Mouse (Mus musculus) right cerebral cortex, postnatal 14 days (tissue): ENCODE data around the gene Trem2.
"Not testable (repeated sequence)": the region's sequence is repeated elsewhere in the genome, so short reads cannot be mapped to it uniquely, and the experiment has no call there.

Experiments
- DNase-seq: peaks from one replicate; pipeline ENCODE4 v3.0.0; 2022

The Trem2 gene

DNA sequence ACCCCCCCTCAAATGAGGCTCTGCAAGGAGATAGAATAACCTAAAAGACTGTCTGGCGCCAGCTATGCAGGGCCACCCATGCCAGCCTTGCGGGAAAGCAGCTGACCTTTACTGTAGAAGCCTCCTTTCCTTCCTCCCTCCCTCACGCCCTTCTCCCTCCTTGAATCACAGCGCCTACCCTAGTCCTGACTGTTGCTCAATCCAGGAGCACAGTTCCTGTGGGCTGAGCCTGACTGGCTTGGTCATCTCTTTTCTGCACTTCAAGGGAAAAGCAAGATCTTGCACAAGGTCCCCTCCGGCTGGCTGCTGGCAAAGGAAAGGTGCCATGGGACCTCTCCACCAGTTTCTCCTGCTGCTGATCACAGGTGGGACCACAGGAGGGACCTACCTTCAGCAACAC is at the start of gene Trem2:
Gene Trem2, plus strand, starts transcription at position 171 of the 400 bp plus-strand sequence.
- no peak for DNase-seq

DNA sequence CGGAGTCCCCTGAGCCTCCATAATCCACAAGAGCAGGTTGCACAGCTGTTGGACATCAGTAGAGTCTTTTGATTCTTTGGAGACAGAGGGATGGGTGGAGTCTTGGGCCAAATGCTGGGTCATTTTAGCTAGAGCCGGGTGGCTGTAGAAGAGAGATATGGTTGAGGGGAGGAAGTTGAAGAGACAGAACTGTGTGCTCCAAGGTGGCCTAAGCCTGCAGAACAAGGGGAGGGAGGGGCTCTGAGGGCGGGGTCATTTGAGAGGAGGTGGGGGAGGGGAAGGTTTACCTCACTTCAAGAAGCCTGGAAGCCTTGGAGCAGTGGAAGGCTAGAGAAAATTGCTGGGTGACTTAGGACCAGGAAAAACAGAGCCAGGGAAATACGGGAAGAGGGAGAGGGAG is 47.0 kb upstream of the Trem2 start, which contains the start of gene Treml2:
Gene Treml2, plus strand, starts transcription at position 296 of the 400 bp plus-strand sequence.
- no peak for DNase-seq

DNA sequence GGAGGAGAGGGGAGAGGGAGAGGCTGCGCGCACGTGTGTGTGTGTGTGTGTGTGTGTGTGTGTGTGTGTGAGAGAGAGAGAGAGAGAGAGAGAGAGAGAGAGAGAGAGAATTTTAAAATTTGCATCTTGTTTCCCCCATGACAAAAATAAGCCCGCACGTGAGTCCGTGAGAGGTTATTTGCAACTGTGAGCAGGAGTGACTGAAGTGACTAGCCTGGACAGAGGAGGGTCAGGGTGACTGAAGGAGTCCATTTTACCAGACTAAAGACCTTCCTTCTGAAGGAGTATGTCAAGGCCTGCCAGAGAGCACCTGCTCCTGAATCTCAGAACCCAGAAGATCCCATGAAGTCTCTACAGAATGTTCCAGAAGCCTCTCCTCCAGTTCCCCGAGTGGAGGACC is 46.4 kb upstream of the Trem2 start:
- DNase-seq, result no peak

DNA sequence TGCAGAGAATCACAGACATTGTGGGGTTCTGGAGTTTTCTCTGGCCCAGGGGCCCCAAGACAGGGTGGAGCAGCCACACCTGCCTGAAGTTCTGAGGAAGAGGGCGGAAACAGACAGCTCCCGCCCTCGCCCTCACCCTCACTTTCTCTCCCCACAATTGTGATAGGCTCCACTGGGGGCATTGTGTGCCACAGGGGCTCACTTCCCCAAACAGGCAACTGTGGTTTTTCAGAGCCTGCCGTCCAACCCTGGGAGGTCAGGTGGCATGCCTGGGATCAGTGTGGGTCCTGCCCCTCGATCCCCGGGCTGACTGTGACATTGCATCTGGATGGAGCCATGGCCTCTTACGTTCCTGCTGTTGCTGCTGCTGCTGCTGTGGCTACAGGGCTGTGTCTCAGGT is 46.0 kb upstream of the Trem2 start:
- DNase-seq, result no peak

DNA sequence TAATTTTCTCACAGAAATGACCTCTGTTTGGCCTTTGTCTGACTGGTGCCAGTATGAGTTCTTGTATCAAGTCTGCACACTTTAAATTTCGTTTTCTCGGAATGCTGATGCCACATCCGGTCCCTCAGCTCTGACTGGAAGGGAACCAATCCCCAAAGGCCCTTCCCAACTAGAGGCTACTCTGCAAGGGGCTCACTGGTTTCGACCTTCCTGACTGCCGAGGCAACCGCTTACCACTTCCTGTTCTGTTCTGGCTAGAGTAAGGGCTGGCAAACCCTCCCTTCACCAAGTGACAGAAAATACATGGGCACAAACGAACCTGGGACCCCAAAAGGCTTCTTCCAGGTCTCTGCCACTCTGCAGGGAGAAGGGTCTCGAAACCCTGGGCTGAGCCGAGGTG is 45.3 kb upstream of the Trem2 start:
- no peak for DNase-seq

DNA sequence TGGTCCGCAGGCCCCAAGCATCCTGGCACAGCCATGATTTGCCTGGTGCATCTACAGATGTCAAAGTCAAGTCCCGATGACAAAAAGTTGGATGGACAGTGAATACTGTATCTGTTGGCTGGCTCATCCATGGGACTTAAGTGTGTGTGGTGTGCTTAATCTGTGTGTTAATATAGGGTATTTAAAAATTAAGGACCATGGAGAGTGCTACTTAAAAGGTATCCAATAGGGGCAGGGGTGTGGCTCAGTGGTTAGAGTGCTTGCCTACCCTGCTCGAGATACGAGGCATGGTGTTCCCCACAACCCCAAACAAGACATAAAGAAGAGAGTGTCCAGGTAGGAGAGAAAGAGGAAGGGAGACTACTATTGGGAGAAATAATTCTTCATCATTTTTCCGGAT is 44.4 kb upstream of the Trem2 start:
- DNase-seq, result no peak

DNA sequence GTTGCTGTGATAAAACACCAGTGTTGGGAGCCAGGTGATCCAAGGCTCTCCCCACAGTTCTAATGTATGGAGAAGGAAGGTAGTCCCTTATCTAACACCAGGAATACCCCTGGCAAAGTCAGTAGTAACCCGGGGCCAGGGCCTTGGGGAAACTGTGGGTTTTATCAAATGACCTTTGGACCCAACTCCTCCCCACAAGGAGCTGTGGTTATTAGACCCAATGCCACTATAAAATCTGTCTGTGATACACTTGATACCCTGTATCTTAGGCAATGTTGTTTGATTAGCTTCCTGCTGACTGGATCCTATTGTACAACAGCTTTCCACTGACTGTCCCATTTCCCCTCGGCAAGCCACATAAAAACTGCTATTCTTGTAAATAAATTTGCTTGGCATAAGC is 34.1 kb upstream of the Trem2 start:
- DNase-seq, result no peak

DNA sequence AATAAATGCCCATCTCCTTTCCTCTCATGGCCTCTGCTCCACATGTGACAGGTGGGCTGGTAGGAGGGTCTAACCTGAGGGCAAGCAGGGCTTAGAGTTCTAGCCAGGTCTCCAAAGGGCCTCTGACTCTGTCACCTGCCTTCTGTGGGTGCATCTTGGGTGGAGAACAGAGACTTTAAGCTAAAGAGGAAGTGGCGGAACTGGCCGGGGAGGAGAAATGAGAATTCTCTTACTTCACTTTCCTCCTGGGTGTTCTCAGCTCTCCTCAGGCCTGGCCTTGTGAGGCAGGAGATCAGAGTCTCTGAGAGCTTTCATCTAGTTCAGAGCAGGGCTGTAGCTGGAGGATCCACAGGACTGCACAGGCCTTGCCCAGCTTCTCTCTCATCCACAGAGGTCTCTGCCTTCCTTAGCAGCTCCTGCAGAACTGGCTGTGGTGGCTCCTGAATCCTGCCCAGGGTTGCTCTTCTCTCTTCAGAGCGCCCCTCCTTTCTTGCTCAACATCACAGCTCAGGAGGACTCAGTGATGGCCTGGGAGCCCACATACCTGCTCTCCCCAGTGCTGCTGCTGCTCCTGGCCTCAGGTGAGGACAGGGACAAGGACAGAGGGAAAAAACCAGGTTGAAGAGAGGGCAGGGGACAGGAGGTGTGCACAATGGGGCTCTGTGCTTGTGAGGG is 30.2 kb upstream of the Trem2 start, which contains the start of gene B430306N03Rik:
Gene B430306N03Rik, plus strand, starts transcription at position 237 of the 675 bp plus-strand sequence.
- DNase-seq, result not testable (repeated sequence)

DNA sequence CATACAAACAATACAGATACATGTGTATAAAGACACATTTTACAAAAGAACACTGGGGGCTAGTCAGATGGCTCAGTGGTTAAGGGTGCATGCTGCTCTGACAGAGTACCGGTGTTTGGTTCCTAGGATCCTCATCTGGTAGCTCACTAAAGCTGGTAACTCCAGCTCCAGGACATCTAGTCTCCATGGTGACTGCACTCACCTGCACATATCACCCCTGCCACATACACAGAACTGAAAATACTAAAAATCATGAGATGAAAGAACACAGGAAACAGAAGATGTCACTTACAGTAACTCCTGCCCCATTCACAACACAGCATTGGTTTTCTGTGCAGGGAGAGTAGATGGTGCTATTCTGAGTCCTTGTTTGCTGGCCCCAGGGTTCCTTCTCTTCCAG is 27.5 kb upstream of the Trem2 start:
- DNase-seq, result no peak

DNA sequence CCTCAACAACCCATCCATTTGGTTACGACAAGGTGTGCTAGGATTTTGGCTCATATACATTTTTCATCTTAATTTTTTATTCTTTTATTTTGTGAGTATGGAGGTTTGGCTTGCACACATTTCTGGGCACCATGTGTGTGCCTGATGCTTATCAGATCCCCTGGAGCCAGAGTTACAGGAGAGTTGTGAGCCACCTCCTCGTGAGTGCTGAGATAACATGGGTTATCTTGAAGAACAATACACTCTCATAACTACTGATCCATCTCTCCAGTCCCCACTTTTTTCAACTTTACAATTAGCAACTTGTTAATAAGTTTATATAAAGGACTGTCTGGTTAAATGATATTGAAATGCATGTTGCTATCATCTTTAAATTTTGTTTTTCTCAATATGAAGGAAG is 24.9 kb upstream of the Trem2 start:
- DNase-seq, result no peak

DNA sequence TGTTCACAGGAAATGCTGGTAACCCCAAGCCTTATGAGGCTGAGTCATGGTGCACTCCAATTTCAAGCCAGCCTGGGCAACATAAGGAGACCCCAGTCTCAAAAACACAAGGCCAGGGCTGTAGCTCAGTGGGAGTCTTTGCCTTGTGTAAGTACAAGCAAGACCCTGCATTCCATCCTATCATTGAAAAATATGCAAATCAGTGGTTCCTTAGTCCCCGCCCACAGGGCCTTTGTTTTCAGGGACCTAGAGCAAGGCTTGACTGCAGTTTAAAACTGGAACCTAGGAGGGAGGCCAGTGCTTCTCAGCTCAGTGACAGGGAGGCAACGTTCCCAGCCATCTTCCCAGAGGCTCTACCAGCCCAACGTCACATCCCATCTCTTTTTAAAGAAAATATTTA is 23.0 kb upstream of the Trem2 start:
- no peak for DNase-seq

DNA sequence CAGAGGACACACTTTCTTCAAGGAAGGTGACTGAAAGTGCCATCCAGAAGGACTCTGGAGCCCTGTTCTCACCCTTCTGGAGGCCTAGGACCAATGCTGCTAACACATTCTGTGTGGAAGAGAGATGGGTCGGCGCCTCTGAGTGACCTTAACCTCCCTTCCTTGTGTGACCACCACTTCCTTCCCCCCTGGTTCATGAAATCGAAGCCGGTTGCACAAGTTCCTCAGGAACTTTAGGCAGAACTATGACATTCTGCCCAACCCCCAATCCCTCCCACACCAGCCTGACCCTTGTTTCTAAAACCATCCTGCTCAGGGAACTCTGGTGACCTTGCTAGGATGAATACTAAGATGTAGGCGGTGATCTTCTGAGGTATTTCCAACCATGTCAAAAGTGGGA is 21.9 kb upstream of the Trem2 start:
- no peak for DNase-seq

DNA sequence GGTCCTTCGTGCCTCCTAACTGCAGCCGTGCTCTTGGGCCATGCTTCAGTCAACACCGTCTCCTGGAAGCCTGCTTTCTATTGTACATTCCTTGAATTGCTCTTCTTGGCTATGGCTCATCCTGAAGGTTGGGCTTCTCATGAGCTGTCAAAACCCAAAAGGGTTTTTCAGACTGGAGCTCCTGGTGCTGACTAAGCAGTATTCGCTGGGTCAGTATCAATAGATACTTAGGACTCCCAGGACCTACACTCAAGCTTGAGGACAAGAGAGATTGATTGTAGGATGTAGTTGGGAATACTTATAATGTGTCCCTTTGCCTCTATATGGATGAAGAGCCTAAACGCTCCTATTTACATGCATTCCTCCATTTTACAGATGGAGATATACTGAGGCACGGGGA is 21.1 kb upstream of the Trem2 start:
- DNase-seq, result no peak

DNA sequence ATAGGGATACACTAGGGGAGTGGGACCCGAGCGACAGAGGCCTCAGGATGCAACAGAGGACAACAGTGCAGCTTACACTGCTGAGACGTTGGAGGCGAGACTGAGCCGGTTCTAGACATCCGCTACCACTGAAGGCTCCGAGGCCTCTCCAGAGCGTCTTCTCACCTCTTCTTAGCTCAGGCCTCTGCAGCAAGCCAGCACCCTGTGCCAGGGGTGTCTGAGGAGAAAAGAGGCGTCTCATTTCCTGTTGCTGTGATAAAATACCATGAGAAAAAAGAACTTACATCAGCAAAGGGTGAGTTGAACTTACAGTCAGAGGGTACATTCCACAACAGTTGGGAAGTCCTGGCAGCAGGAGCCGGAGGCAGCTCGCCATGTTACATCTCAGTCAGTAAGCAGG is 20.6 kb upstream of the Trem2 start:
- no peak for DNase-seq

DNA sequence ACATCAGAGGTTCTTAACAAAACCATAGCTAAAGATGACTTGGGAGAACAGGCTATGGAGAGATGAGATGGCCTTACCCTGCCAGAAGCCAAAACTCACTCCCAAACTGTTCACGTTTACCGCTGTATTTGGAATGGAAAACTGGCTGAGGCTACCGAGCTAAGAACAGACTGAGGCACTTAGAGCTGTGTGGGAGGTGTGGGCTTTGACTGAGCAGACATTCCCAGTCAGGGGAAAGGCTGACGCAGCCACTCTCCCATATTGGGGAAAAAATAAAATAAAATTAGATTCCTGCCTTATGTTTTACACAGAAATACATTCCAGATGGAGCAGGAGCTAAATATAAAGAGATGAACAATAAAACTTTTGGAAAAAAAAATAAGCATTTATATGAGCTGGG is 19.5 kb upstream of the Trem2 start:
- peak; percentile 52 for DNase-seq

DNA sequence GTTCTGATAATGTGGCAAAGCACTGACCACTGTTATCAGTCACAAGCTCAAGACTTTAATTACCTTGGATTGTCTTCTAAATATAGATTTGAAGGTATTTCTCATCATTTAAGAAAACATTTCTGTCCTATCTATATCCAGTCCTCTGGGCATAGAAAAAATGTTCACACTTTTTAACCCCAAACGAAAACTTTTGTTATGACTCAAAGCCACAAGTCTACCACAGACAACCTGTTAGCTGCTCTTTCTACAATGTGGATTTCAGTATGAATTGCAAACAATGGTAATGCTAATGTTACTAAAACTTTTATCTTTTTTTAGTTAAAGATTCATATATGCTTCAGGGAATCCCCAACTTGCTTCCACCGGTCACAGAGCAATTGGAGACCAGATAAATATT is 13.7 kb upstream of the Trem2 start:
- no peak for DNase-seq

DNA sequence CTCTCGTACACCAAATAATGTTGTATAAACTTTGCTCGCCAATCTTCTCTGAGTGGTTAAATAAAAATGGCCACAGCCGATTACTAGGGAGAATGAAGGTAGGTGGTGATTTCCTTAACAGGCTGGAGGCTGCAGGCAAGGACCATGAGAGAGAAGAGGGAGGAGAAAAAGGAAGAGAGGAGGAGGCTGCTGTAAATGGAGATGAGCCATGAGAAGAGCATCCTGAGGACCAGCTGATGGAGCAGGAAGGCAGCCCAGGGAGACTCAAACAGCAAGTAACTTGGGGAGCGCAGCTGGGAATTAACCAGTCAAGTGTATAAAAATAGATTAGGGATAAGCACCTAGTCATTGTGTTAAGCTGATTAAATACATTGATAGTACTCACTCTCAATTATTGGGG is 12.0 kb upstream of the Trem2 start:
- no peak for DNase-seq

DNA sequence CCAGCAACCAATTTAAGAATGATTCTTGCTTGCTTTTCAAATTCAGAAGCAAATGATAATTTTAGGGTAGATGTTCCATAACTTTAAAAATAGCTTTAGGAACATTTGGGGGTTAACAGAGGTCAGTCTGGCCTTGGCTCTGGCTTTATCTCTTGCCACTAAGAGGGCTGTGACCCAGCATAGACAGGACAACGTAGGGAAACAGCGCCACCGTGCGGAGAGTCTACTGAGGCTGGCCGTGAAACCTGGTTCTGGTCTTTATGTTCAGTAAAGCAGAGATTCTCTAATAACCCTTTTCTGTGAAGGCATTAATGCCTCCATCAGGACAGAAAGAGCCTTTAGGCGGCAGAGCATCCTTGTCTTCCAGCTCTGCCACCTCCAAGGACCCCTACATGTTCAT is 9.3 kb upstream of the Trem2 start:
- DNase-seq, result peak; percentile 92

DNA sequence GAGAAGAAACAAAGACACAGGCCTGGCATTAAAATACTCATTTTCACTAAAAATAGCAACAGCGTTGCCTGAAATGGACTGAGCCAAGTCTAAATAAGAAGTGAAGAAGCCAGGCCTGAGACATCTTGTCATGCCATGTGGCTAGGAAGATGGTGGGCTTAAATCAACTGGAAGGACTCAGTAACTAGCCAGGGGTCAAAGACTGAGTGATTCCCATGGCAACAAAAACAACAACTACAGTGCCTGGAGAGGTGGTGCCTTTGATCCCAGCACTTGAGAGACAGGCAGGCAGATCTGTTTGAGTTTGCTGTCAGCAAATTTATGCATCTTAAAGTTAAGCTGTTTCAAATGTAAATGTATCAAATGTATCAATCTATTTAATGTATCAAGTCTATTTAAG is 5.9 kb upstream of the Trem2 start:
- no peak for DNase-seq

DNA sequence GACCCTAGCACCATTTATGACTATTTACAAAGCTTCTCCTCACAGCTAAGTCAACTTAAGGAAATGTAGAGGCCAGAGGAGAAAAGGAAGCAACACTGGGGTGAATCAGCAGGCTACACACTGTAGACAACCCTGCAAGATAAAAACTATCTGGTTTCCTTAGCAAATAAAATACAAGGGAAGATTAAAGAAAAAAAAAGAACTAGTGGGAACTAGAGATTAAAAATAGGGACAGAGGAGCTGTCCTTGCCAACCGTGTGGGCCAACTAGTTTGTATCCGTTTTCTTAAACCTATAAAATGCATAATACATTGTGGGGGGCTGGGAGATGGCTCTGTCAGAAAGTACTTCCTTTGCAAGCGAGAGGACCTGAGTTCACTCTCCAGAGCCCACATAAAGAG is 4.3 kb upstream of the Trem2 start:
- no peak for DNase-seq

DNA sequence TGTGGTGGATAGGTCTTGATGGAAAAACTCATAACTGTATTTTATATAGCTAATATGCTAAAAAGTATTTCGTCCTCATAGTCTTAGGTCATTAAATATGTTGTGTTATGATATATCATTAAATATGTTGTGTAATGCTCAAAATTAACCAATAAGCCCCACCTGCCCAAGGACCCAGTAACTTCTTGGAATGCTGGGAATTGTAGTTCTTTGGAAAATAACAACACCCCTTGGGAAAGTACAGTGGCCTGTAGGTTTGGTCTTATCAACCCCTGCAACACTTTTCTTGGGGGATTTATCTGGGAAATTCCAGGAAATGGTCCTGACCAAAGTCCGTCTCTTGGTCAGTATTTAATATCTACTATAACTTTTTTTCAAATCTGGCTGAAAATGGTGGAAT is 3.1 kb upstream of the Trem2 start:
- DNase-seq, result no peak

DNA sequence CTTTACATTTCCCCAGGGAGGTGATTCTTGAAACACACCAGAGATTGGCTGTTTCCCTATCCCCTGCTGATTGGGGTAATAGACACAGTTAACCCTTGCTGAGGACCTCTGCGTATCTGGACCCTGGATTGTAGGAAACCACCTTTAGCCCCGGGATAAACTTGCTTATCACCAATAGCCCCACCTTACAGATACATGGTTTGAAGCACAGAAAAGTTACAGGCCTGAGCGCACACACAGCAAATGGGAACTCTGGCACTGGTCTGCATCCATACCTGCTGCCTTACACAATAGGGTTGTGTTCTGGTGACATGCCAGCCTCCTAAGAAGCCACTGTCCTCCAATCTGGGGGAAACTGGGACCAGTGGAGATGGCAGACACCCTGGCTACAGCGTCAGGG is 377 bp upstream of the Trem2 start:
- no peak for DNase-seq

DNA sequence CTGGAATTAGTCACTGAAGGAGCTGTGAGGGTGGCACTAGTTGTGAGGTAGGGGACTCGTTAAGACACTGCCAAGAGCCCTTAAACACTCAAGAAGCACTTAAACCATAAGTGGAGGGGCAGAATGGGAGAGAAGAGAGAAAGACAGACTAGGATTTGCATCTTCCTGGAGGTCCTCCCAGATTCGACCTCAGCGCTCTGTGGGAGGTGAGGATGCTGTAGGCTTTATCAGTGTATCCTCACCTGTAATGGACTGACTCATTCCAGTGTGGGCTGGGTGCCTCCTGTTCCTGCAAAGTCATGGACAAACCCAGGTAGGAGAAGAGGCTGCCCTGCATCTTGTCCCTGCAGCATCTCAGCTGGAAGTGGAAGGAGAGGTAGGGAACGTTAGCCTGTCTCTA is 633 bp downstream of the Trem2 start:
- no peak for DNase-seq

DNA sequence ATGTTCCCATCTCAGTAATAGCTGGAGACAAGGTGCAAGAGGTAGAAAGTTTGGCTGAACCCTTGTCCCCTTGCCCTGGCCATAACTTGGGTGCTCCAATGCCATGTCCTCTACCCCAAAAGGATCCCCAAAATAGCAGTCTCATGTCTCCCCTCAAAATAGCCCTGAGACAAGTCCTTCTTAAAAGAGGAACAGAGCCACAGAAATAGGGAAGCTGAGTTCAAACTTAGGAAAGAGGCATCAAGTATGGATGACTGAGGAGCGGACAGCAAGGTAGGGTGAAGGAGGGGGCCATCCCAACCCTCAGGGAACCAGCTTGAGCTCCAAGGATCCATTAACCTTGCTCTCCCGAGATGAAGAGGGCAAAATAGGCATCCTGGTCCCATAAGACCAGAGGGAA is 1.1 kb downstream of the Trem2 start:
- DNase-seq, result no peak

DNA sequence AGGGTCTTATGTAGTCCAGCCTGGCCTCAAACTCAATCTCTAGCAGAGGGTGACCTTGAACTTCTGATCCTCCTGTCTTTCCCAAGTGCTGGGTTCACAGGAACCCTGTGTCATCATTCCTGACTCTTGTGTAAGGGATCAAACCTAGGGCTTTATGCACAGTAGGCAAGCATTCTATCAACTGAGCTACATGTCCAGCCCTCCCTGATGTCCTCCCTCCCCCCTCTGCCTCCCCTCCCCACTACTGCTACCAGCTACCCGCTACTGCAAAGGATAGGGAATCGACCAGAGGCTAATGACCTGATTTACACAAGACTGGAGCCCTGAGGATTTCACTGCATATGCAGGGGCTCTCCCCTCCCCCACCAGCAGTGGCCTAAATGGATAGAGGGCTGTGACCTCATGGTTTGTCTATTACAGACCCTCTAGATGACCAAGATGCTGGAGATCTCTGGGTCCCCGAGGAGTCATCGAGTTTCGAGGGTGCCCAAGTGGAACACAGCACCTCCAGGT is 4.5 kb downstream of the Trem2 start:
- no peak for DNase-seq
